Mouse (Mus musculus): Measurements from ENCODE around the gene Cd99l2. TPM values are rescaled to one million over a fixed set of nuclear protein-coding genes. Genes with fewer than 3 reads are reported as not detected.

Cd99l2 gene
- 33.7 and 34.7 TPM in 2 replicates for polyA plus RNA-seq (2015; fragmentation: Nextera tagmentation; extraction: Ambion mirVana)

DNA sequence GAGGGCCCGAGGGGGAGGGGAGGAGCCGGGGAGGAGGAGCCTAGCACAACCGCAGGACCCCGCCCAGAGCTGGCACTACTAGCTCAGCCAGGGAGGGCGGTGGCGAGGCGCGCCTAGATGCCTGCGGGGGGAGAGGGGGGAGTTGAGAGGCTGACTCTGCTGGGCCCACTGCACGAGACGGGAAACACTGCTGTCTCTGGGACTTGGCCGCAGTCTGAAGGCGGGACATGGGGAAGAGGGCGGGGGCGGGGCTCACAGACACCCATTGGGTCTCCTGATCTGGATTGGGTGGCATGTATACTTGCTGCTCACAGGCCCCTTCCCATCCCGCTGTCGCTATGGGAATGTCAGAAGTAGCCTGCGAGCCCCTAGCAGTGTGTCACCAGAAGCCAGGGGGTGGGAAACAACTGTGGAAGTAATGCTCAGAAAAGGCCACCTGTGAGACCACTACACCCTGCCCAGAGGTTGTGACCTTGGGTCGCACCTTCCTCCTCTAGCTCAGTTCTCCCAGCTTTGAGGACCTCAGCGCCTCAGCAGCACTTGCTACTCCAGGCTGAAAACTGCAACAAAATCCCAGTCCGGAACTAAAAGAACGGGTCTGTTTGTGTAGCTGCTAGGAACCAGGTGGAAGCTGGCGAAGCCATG is at the start of gene Cd99l2:
Gene Cd99l2, minus strand, starts transcription at position 216 of the 645 bp plus-strand sequence.
- H3K27me3 ChIP-seq (ENCODE audit: control insufficient read depth, insufficient read depth, low read depth, low read length), result no peaks in the 10 kb centered on the region
- ATAC-seq (ENCODE audit: low read depth), result peak; percentile 99
- 0 out of 2 replicates have a peak, but pooled peaks cover 2% of the 10 kb centered on the region for H3K4me1 ChIP-seq (replicated peaks; ENCODE audit: control insufficient read depth, insufficient read depth, low read length)
- peak within 1 kb of the TSS; percentile 76 for H3K4me2 ChIP-seq (ENCODE audit: low read depth, low read length)
- H3K27ac ChIP-seq (ENCODE audit: low read length), result peak within 1 kb of the TSS; percentile 95
- no peaks in the 10 kb centered on the region; the same call in 1 of the 2 replicates for H3K36me3 ChIP-seq (ENCODE audit: control insufficient read depth, insufficient read depth, low read length)
- peak within 1 kb of the TSS; percentile 80 for H3K9ac ChIP-seq (ENCODE audit: low read length)
- peak within 1 kb of the TSS; percentile 65 for H3K4me3 ChIP-seq (ENCODE audit: low read length)
- no peaks in the 10 kb centered on the region for H3K9me3 ChIP-seq (ENCODE audit: control insufficient read depth, low read length)
- 15% methylated on average over 18 of the region's 23 CpGs for WGBS

- ATAC-seq (ENCODE audit: low read depth), result no peak
- Histone ChIP-seq H3K9ac (ENCODE audit: low read length) (no peak overlapping the region), H3K9me3 (ENCODE audit: control insufficient read depth, low read length) (no peaks in the 10 kb centered on the region), H3K4me1 (replicated peaks; ENCODE audit: control insufficient read depth, insufficient read depth, low read length) (no peaks in the 10 kb centered on the region), H3K36me3 (ENCODE audit: control insufficient read depth, insufficient read depth, low read length) (no peaks in the 10 kb centered on the region), H3K4me2 (ENCODE audit: low read depth, low read length) (no peak overlapping the region), H3K27ac (ENCODE audit: low read length) (no peak overlapping the region), H3K4me3 (ENCODE audit: low read length) (no peak overlapping the region), H3K27me3 (ENCODE audit: control insufficient read depth, insufficient read depth, low read depth, low read length) (no peaks in the 10 kb centered on the region)
- 73% methylated on average over 7 of the region's 7 CpGs for WGBS
These were observed 48.3 kb upstream of the Cd99l2 start for GRCm38 (mm10) chrX:71540821-71541510.

- no peak for ATAC-seq (ENCODE audit: low read depth)
- no peaks in the 10 kb centered on the region for H3K36me3 ChIP-seq (ENCODE audit: control insufficient read depth, insufficient read depth, low read length)
- H3K4me3 ChIP-seq (ENCODE audit: low read length), result no peak overlapping the region
- no peak overlapping the region for H3K4me2 ChIP-seq (ENCODE audit: low read depth, low read length)
- no peaks in the 10 kb centered on the region for H3K27me3 ChIP-seq (ENCODE audit: control insufficient read depth, insufficient read depth, low read depth, low read length)
- WGBS, result 60% methylated on average over 2 of the region's 2 CpGs
- H3K9ac ChIP-seq (ENCODE audit: low read length), result no peak overlapping the region
- H3K27ac ChIP-seq (ENCODE audit: low read length), result no peak overlapping the region
- no peaks in the 10 kb centered on the region for H3K9me3 ChIP-seq (ENCODE audit: control insufficient read depth, low read length)
- no peaks in the 10 kb centered on the region for H3K4me1 ChIP-seq (replicated peaks; ENCODE audit: control insufficient read depth, insufficient read depth, low read length)
These were observed 45.1 kb upstream of the Cd99l2 start for GRCm38 (mm10) chrX:71537791-71538190.

GRCm38 (mm10) chrX:71534102-71534501 is 41.5 kb upstream of the Cd99l2 start:
- H3K4me3 ChIP-seq (ENCODE audit: low read length), result no peak overlapping the region
- no peak overlapping the region for H3K27ac ChIP-seq (ENCODE audit: low read length)
- no peaks in the 10 kb centered on the region for H3K9me3 ChIP-seq (ENCODE audit: control insufficient read depth, low read length)
- no peaks in the 10 kb centered on the region for H3K36me3 ChIP-seq (ENCODE audit: control insufficient read depth, insufficient read depth, low read length)
- no peaks in the 10 kb centered on the region for H3K4me1 ChIP-seq (replicated peaks; ENCODE audit: control insufficient read depth, insufficient read depth, low read length)
- H3K27me3 ChIP-seq (ENCODE audit: control insufficient read depth, insufficient read depth, low read depth, low read length), result no peaks in the 10 kb centered on the region
- no peak overlapping the region for H3K4me2 ChIP-seq (ENCODE audit: low read depth, low read length)
- ATAC-seq (ENCODE audit: low read depth), result no peak
- H3K9ac ChIP-seq (ENCODE audit: low read length), result no peak overlapping the region
- WGBS, result 70% methylated on average over 5 of the region's 5 CpGs

- H3K4me3 ChIP-seq (ENCODE audit: low read length), result no peak overlapping the region
- H3K4me1 ChIP-seq (replicated peaks; ENCODE audit: control insufficient read depth, insufficient read depth, low read length), result peaks cover 6% of the 10 kb centered on the region; the same call in 1 of the 2 replicates
- no peaks in the 10 kb centered on the region for H3K9me3 ChIP-seq (ENCODE audit: control insufficient read depth, low read length)
- no peaks in the 10 kb centered on the region for H3K27me3 ChIP-seq (ENCODE audit: control insufficient read depth, insufficient read depth, low read depth, low read length)
- H3K4me2 ChIP-seq (ENCODE audit: low read depth, low read length), result no peak overlapping the region
- no peaks in the 10 kb centered on the region for H3K36me3 ChIP-seq (ENCODE audit: control insufficient read depth, insufficient read depth, low read length)
- no peak overlapping the region for H3K27ac ChIP-seq (ENCODE audit: low read length)
- ATAC-seq (ENCODE audit: low read depth), result no peak
- no peak overlapping the region for H3K9ac ChIP-seq (ENCODE audit: low read length)
- WGBS, result 62% methylated on average over 3 of the region's 3 CpGs
These were observed 40.0 kb upstream of the Cd99l2 start for GRCm38 (mm10) chrX:71532635-71533034.

DNA sequence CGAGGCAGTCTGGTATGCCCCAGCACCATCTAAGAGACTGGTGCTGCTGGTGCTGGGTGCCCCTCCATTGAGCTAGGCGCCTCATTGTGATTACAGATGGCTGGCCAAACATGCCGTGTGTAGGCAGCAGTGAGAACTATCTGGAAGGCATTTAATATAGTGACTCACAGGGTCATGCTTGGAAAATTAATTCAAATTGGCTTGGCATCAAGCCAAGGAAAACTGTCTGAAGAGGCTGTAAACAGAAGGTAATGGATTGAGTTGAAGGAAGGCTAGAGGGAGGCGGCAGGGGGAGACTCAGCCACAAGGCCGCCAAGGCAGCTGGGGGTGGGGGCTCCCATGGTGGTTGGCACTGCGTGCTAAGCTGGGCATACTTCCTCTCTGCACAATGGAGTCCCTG is 36.0 kb upstream of the Cd99l2 start:
- peak; percentile 60; the same call in 1 of the 2 replicates for ATAC-seq (ENCODE audit: low read depth)
- Histone ChIP-seq H3K4me1 (replicated peaks; ENCODE audit: control insufficient read depth, insufficient read depth, low read length) (peaks cover 6% of the 10 kb centered on the region; the same call in 1 of the 2 replicates), H3K27ac (ENCODE audit: low read length) (no peak overlapping the region), H3K4me3 (ENCODE audit: low read length) (no peak overlapping the region), H3K36me3 (ENCODE audit: control insufficient read depth, insufficient read depth, low read length) (no peaks in the 10 kb centered on the region), H3K4me2 (ENCODE audit: low read depth, low read length) (no peak overlapping the region), H3K27me3 (ENCODE audit: control insufficient read depth, insufficient read depth, low read depth, low read length) (no peaks in the 10 kb centered on the region), H3K9me3 (ENCODE audit: control insufficient read depth, low read length) (no peaks in the 10 kb centered on the region), H3K9ac (ENCODE audit: low read length) (no peak overlapping the region)
- 43% methylated on average over 6 of the region's 6 CpGs for WGBS

- Histone ChIP-seq H3K4me2 (ENCODE audit: low read depth, low read length) (no peak overlapping the region), H3K4me3 (ENCODE audit: low read length) (no peak overlapping the region), H3K36me3 (ENCODE audit: control insufficient read depth, insufficient read depth, low read length) (no peaks in the 10 kb centered on the region), H3K4me1 (replicated peaks; ENCODE audit: control insufficient read depth, insufficient read depth, low read length) (peaks cover 6% of the 10 kb centered on the region; the same call in 1 of the 2 replicates), H3K9ac (ENCODE audit: low read length) (no peak overlapping the region), H3K27ac (ENCODE audit: low read length) (no peak overlapping the region), H3K9me3 (ENCODE audit: control insufficient read depth, low read length) (no peaks in the 10 kb centered on the region), H3K27me3 (ENCODE audit: control insufficient read depth, insufficient read depth, low read depth, low read length) (no peaks in the 10 kb centered on the region)
- WGBS, result 70% methylated on average over 3 of the region's 3 CpGs
- no peak for ATAC-seq (ENCODE audit: low read depth)
These were observed 35.5 kb upstream of the Cd99l2 start for GRCm38 (mm10) chrX:71528150-71528549.

GRCm38 (mm10) chrX:71527461-71527860 is 34.8 kb upstream of the Cd99l2 start:
- H3K4me1 ChIP-seq (replicated peaks; ENCODE audit: control insufficient read depth, insufficient read depth, low read length), result peaks cover 6% of the 10 kb centered on the region; the same call in 1 of the 2 replicates
- H3K36me3 ChIP-seq (ENCODE audit: control insufficient read depth, insufficient read depth, low read length), result no peaks in the 10 kb centered on the region
- no peak for ATAC-seq (ENCODE audit: low read depth)
- no peak overlapping the region for H3K4me3 ChIP-seq (ENCODE audit: low read length)
- H3K27ac ChIP-seq (ENCODE audit: low read length), result no peak overlapping the region
- no peaks in the 10 kb centered on the region for H3K27me3 ChIP-seq (ENCODE audit: control insufficient read depth, insufficient read depth, low read depth, low read length)
- no peaks in the 10 kb centered on the region for H3K9me3 ChIP-seq (ENCODE audit: control insufficient read depth, low read length)
- WGBS, result 73% methylated on average over 1 of the region's 1 CpGs
- H3K4me2 ChIP-seq (ENCODE audit: low read depth, low read length), result no peak overlapping the region
- H3K9ac ChIP-seq (ENCODE audit: low read length), result no peak overlapping the region

GRCm38 (mm10) chrX:71525593-71526299 is 33.1 kb upstream of the Cd99l2 start:
- Histone ChIP-seq H3K4me1 (replicated peaks; ENCODE audit: control insufficient read depth, insufficient read depth, low read length) (peaks cover 6% of the 10 kb centered on the region; the same call in 1 of the 2 replicates), H3K9me3 (ENCODE audit: control insufficient read depth, low read length) (no peaks in the 10 kb centered on the region), H3K4me3 (ENCODE audit: low read length) (no peak overlapping the region), H3K9ac (ENCODE audit: low read length) (no peak overlapping the region), H3K27me3 (ENCODE audit: control insufficient read depth, insufficient read depth, low read depth, low read length) (no peaks in the 10 kb centered on the region), H3K4me2 (ENCODE audit: low read depth, low read length) (no peak overlapping the region), H3K36me3 (ENCODE audit: control insufficient read depth, insufficient read depth, low read length) (no peaks in the 10 kb centered on the region), H3K27ac (ENCODE audit: low read length) (no peak overlapping the region)
- 33% methylated on average over 3 of the region's 3 CpGs for WGBS
- no peak for ATAC-seq (ENCODE audit: low read depth)
